Mouse (Mus musculus) bone marrow, adult 2 months (tissue): ENCODE results near the gene Polm.

Source experiments
- CTCF ChIP-seq: fragments of 200-500 bp; IDR thresholded peaks from 2 replicates; pipeline ENCODE4 v1.5.1; 2011; ENCODE audit warnings: low read length, control low read depth; ENCODE audit not compliant: control insufficient read depth, insufficient read depth
- POLR2A ChIP-seq: fragments of 200-500 bp; IDR thresholded peaks from 2 replicates; pipeline ENCODE4 v1.6.1; 2011; ENCODE audit warnings: low read depth, mild to moderate bottlenecking, control low read depth, low read length, borderline replicate concordance; ENCODE audit not compliant: control insufficient read depth

- TF ChIP-seq CTCF, result no peak
- no peak for TF ChIP-seq POLR2A
These were observed 24.7 kb upstream of the Polm start for GRCm38 (mm10) chr11:5862394-5863105.
